Mouse (Mus musculus): ENCODE measurements around the gene Gimap1. TPM values are rescaled to one million over a fixed set of nuclear protein-coding genes. Genes with fewer than 3 reads are reported as not detected.

The Gimap1 gene
- polyA plus RNA-seq, 1 experiment from 2014 or later = 20.0 TPM

DNA sequence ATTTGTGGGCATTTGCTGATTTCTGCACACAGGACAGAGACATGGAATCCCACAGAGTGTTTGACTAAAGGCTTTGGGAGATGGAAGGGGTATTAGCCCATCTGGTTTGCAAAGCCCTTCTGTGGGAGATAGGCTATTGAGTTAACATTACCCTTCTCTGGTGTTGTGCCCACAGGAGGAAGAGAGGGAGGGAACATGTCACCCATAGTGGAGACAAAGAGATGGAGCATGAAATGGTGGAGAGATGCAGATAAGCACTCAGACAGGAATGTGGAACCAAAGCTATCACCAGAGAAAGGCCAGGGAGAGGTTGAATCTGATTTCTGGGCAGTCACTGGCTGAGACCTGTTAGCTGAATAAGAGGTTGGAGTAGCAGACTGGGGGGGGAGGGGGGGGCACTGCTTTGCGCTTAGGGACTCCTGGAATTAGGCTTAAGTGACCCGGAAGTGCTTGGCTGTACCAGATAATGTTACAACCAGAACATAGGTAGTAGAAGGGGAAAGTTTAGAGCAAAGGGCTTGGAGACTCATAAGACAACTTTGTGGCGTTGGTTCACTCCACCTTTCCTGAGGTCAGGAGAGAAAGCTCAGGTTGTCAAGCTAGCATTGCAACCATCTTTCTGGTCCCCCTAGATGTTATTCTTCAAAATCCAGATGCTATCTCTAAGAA, 1.8 kb downstream of the Gimap1 start:
- ATAC-seq (ENCODE audit: insufficient number of reproducible peaks, low FRiP score) = no peak
- H3K36me3 ChIP-seq = no peaks in the 10 kb centered on the region
- WGBS = 57% methylated on average over 3 of the region's 3 CpGs
- H3K9me3 ChIP-seq (replicated peaks) = no peaks in the 10 kb centered on the region
- H3K9ac ChIP-seq = no peak overlapping the region
- peak overlapping the region; percentile 21; the same call in 1 of the 2 replicates for H3K4me3 ChIP-seq
- peaks cover 38% of the 10 kb centered on the region for H3K27me3 ChIP-seq (replicated peaks)
- H3K4me1 ChIP-seq (replicated peaks) = peaks cover 25% of the 10 kb centered on the region
- H3K27ac ChIP-seq (ENCODE audit: poor library complexity, severe bottlenecking) = peak overlapping the region; percentile 75
- H3K4me2 ChIP-seq = peak overlapping the region; percentile 54

DNA sequence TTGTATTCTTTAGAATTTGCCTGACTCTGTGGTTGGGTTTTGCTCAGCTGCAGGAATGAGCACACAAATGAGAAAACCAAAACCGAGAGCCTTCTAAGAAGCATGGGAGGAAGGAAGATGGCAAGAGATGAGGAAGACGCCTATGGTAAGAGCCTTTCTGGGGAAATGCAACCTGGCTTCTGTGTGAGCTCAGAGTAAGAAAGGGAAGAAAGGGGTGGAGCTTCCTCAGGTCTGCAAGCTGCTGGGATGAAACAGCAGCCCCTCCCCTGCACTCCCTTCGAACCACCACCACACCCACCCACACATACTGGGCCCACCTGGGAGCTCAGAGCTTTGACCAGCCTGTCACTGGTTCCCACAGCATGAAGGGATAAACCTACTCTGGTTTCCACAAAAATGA, 2.4 kb downstream of the Gimap1 start:
- Histone ChIP-seq H3K4me1 (replicated peaks) (peaks cover 28% of the 10 kb centered on the region), H3K27ac (ENCODE audit: poor library complexity, severe bottlenecking) (no peak overlapping the region), H3K4me2 (peak overlapping the region; percentile 54), H3K27me3 (replicated peaks) (peaks cover 44% of the 10 kb centered on the region), H3K36me3 (no peaks in the 10 kb centered on the region), H3K9ac (no peak overlapping the region), H3K4me3 (no peak overlapping the region), H3K9me3 (replicated peaks) (no peaks in the 10 kb centered on the region)
- ATAC-seq (ENCODE audit: insufficient number of reproducible peaks, low FRiP score) = no peak
- 39% methylated on average over 3 of the region's 3 CpGs for WGBS

DNA sequence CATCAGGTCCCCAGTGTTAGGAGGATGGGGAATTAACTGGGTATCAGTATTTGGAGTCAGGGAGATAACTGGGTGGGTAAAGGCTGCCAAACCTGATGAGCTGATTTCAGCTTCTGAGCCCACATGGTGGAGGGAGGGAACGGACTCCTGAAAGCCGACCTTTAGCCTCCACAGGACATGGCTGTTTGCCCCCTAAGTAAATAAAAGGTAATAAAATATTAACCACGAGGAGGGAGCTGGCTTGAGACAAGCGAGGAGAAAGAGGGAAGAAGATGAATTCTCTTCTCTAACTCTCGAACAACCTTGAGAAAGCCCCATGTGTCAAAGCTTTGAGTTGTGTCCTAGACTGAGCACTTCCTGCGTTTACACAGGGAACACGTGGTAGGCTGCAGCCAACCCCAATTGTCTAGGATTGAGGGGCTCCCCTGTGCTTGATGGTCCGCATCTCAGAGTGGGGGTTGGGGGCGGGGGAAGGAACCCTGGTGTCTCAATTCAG, 2.9 kb downstream of the Gimap1 start:
- H3K4me2 ChIP-seq = peak overlapping the region; percentile 88; the same call in 1 of the 2 replicates
- 25% methylated on average over 9 of the region's 9 CpGs for WGBS
- H3K27me3 ChIP-seq (replicated peaks) = peaks cover 44% of the 10 kb centered on the region
- no peaks in the 10 kb centered on the region for H3K36me3 ChIP-seq
- H3K27ac ChIP-seq (ENCODE audit: poor library complexity, severe bottlenecking) = no peak overlapping the region
- H3K4me3 ChIP-seq = no peak overlapping the region
- peaks cover 28% of the 10 kb centered on the region for H3K4me1 ChIP-seq (replicated peaks)
- ATAC-seq (ENCODE audit: insufficient number of reproducible peaks, low FRiP score) = no peak
- H3K9ac ChIP-seq = no peak overlapping the region
- no peaks in the 10 kb centered on the region for H3K9me3 ChIP-seq (replicated peaks)

DNA sequence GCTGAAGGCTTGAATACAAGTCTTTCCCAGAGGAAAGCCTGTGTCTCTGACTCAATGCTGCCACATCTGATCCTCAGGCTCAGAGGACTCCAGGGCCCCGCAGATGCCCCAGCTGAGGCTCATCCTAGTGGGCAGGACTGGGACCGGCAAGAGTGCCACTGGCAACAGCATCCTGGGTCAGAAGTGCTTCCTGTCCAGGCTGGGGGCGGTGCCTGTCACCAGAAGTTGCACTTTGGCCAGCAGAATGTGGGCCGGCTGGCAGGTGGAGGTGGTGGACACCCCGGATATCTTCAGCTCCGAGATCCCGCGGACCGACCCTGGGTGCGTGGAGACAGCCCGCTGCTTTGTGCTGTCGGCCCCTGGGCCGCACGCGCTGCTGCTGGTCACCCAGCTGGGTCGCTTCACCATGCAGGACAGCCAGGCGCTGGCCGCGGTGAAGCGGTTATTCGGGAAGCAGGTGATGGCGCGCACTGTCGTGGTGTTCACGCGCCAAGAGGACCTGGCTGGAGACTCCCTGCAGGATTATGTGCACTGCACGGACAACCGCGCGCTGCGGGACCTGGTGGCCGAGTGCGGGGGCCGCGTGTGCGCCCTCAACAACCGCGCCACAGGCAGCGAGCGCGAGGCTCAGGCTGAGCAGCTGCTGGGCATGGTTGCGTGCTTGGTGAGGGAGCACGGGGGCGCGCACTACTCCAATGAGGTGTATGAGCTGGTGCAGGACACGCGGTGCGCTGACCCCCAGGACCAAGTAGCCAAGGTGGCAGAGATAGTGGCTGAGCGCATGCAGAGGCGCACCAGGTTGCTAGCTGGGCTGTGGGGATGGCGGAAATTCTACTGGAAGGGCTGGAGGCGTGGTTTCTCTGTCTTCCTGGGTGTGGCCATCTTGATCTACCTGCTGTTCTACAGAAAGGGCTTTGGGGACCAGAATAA, 3.8 kb downstream of the Gimap1 start:
- no peak for ATAC-seq (ENCODE audit: insufficient number of reproducible peaks, low FRiP score)
- Histone ChIP-seq H3K9me3 (replicated peaks) (no peaks in the 10 kb centered on the region), H3K9ac (peak overlapping the region; percentile 50; the same call in 1 of the 2 replicates), H3K36me3 (no peaks in the 10 kb centered on the region), H3K4me3 (peak overlapping the region; percentile 49), H3K4me2 (peak overlapping the region; percentile 88), H3K27me3 (replicated peaks) (peaks cover 44% of the 10 kb centered on the region), H3K27ac (ENCODE audit: poor library complexity, severe bottlenecking) (no peak overlapping the region), H3K4me1 (replicated peaks) (peaks cover 28% of the 10 kb centered on the region)
- 14% methylated on average over 52 of the region's 52 CpGs for WGBS

DNA sequence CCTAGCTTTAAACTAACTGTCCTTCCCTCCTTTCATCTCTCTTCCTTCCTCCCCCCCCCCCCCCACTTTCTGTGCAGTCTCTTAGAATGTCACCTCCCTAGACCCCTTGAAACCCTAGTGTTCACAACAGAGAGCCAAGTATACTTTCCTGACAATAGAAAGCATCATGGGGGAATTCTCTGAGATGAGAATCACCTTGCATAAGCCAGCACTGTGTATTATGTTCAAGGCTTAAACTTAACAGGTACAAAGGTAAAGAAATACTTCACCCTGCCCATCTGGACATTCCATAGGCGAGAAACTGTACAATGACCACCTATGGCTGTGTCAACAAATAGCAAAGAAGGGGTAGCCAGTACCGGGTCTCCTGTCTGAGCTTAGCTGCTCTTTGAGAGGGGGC, 6.6 kb downstream of the Gimap1 start:
- H3K36me3 ChIP-seq = no peaks in the 10 kb centered on the region
- no peak overlapping the region for H3K4me3 ChIP-seq
- peaks cover 25% of the 10 kb centered on the region for H3K4me1 ChIP-seq (replicated peaks)
- H3K9ac ChIP-seq = no peak overlapping the region
- peak overlapping the region; percentile 88 for H3K27ac ChIP-seq (ENCODE audit: poor library complexity, severe bottlenecking)
- 0 out of 2 replicates have a peak overlapping the region, but pooled peaks have one; percentile 50 for H3K4me2 ChIP-seq
- peaks cover 40% of the 10 kb centered on the region for H3K27me3 ChIP-seq (replicated peaks)
- 48% methylated on average over 2 of the region's 2 CpGs for WGBS
- no peaks in the 10 kb centered on the region for H3K9me3 ChIP-seq (replicated peaks)
- peak; percentile 41 for ATAC-seq (ENCODE audit: insufficient number of reproducible peaks, low FRiP score)

DNA sequence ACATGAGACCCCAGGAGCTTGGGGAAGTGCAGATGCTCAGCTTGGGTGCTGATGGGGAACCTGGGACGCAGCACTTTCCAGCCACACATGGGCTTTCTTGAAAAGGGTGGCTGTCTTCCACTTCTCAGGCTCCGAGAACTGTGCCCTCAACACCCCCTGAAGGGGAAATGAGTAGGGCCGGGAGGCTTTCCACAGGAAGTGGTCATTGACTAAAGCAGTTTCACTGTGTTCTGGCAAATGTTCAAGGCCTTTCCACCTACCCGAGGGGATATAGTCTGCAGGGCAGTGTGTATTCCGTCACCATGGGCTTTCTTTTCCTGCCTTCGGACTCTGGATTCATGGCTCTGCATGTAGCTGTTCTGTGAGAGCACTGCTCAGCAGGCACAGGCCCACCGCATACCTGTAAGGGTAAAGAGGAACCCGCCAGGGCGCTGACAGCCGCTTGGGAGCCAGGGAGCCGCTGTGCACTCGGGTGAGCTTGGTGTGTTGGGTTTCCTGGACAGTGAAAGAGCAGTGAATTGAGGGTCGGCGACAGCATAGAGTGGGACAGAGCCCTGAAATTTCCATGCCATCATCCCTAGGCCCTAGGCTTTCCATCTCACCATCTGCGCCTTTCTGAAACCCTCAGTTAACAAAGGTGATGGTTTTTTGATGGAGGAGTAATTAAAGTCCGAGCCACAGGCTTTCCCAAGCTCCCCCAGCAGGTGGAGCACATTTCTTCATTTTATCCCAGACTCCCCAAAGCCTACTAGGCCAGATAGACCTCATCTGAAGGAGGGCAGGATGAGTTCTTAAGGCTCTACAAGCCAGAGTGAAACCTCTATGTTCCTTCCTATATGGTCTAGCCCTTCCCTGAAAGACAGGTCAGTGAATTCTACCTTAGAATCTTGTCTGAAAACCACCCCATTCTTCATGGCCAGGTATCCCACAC, 7.4 kb downstream of the Gimap1 start, which contains the start of gene Gimap5:
TSS of gene Gimap5 (plus strand) at position 239 of the 931 bp plus-strand sequence.
- peak within 1 kb of the TSS; percentile 30 for H3K4me3 ChIP-seq
- peak; percentile 72 for ATAC-seq (ENCODE audit: insufficient number of reproducible peaks, low FRiP score)
- no peaks in the 10 kb centered on the region for H3K36me3 ChIP-seq
- peak within 1 kb of the TSS; percentile 88 for H3K27ac ChIP-seq (ENCODE audit: poor library complexity, severe bottlenecking)
- WGBS = 30% methylated on average over 16 of the region's 16 CpGs
- peaks cover 21% of the 10 kb centered on the region for H3K4me1 ChIP-seq (replicated peaks)
- H3K4me2 ChIP-seq = peak within 1 kb of the TSS; percentile 50
- H3K9ac ChIP-seq = peak within 1 kb of the TSS; percentile 48; the same call in 1 of the 2 replicates
- H3K9me3 ChIP-seq (replicated peaks) = no peaks in the 10 kb centered on the region
- H3K27me3 ChIP-seq (replicated peaks) = peaks cover 33% of the 10 kb centered on the region

DNA sequence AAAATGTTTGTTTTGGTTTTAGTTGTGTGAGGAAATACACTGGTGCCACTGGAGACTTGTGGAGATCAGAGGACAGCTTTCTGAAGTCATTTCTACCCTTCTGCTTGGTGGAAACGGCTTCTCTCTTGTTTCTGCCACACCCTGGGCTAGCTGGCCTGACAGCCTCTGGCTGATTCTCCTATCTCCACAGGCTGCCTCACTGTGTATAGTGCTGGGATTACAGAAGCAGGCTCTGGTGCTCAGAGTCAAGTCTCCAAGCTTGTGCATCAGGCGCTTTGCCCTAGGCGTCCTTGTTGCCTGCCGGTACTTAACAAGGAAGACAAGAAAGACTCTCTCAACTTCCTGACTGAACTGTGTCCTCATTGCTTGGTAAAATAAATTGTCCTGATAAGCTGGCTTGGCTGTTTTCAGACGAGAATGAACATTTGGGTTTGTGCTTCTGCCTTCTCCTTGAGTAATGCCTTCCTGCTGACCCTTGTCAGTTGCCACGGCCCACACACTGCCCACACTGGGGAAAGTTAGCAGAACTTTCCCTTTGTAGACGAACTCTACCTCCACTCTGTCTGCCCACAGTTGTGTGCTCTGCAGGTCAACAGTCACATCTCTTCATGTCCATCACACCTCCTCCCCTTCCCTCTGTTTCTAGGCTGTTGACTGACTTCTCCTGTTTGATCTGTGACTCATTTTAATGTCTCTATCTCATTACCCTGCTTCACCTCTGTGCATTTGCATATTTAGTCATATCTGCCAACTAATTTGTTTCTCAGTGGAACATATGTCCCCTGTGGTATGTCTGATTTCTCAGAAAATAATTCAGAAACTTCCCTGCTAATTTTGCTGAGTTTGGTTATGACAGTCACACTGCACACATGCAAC, 8.5 kb downstream of the Gimap1 start:
- Histone ChIP-seq H3K4me2 (peak overlapping the region; percentile 50), H3K27ac (ENCODE audit: poor library complexity, severe bottlenecking) (peak overlapping the region; percentile 88; the same call in 1 of the 2 replicates), H3K36me3 (no peaks in the 10 kb centered on the region; the same call in 1 of the 2 replicates), H3K4me1 (replicated peaks) (peaks cover 12% of the 10 kb centered on the region), H3K9ac (peak overlapping the region; percentile 30; the same call in 1 of the 2 replicates), H3K27me3 (replicated peaks) (peaks cover 22% of the 10 kb centered on the region), H3K4me3 (no peak overlapping the region), H3K9me3 (replicated peaks) (no peaks in the 10 kb centered on the region)
- 49% methylated on average over 7 of the region's 7 CpGs for WGBS
- no peak for ATAC-seq (ENCODE audit: insufficient number of reproducible peaks, low FRiP score)

DNA sequence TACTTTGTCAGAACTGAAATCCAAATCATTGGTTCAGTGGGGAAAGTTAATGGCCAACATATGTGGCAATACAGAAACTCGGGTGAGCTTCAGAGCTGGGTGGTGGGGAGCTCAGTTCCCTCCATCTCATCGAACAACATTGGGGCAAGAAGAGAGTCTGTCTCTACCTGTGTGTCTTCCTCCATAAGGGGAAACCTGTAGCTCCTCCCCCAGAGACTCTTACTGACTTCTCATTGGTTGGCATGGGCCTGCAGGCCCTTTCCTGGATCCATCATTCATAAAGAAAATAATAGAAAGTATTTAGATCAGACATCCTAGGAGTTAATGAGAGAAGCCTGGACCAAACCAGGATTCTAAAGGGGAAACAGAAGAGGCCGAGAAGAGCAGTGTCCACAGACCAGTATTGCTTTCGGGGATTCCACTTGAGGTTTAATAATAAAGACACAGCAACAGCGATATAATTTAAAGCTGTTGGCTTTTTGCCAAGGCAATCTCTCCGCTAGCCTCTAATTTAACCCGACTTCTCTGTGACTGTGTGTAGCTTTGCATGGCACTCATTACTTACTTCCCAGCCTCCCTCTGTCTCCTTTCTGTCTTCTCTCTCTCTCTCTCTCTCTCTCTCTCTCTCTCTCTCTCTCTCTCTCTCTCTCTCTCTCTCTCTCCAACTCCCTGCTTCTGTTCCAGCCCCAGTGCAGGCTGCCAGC, 24.9 kb downstream of the Gimap1 start:
- Histone ChIP-seq H3K36me3 (no peaks in the 10 kb centered on the region), H3K9ac (no peak overlapping the region), H3K27ac (ENCODE audit: poor library complexity, severe bottlenecking) (no peak overlapping the region), H3K4me1 (replicated peaks) (no peaks in the 10 kb centered on the region), H3K4me3 (no peak overlapping the region), H3K4me2 (no peak overlapping the region), H3K27me3 (replicated peaks) (no peaks in the 10 kb centered on the region), H3K9me3 (replicated peaks) (peaks cover 6% of the 10 kb centered on the region)
- 88% methylated on average over 7 of the region's 7 CpGs for WGBS
- no peak for ATAC-seq (ENCODE audit: insufficient number of reproducible peaks, low FRiP score)

DNA sequence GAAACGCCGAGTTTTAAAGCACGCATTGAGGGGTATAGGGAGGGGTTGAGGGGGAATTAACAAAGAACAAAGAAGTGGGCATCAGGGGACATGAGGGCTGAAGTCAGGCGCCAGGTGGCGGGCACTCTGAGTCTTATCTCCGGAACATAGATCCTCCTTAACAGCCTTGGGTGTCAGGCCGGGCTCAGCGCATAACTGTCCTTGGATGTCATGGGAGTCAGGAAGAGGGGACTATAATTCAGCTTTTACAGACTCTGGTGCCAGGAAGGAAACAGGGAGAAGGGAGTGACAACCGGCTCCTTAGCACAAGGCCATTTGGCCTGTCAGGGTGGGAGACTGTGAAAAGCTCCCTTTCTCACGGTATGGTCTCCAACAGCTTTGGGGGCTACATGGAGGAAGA, 25.6 kb downstream of the Gimap1 start:
- no peaks in the 10 kb centered on the region for H3K36me3 ChIP-seq
- no peaks in the 10 kb centered on the region for H3K4me1 ChIP-seq (replicated peaks)
- H3K27ac ChIP-seq (ENCODE audit: poor library complexity, severe bottlenecking) = no peak overlapping the region
- H3K9me3 ChIP-seq (replicated peaks) = peaks cover 6% of the 10 kb centered on the region
- no peak overlapping the region for H3K4me3 ChIP-seq
- H3K4me2 ChIP-seq = no peak overlapping the region
- WGBS = 90% methylated on average over 10 of the region's 10 CpGs
- H3K9ac ChIP-seq = no peak overlapping the region
- H3K27me3 ChIP-seq (replicated peaks) = no peaks in the 10 kb centered on the region
- ATAC-seq (ENCODE audit: insufficient number of reproducible peaks, low FRiP score) = no peak

All from heart, embryonic 12.5 days (tissue).